Mouse (Mus musculus): ENCODE data around the gene Il2ra. TPM values are rescaled to one million over a fixed set of nuclear protein-coding genes. Genes with fewer than 3 reads are reported as not detected.

Il2ra gene
- polyA plus RNA-seq, 1 experiment from 2014 or later, result 0.04 TPM

GRCm38 (mm10) chr2:11625890-11626289, 16.7 kb upstream of the Il2ra start, which contains the start of gene Gm17490:
TSS of gene Gm17490 (minus strand) at chr2:11626264.
- no peak within 1 kb of the TSS for H3K4me3 ChIP-seq
- H3K9me3 ChIP-seq, result no peaks in the 10 kb centered on the region
- H3K4me1 ChIP-seq (replicated peaks), result no peaks in the 10 kb centered on the region
- no peaks in the 10 kb centered on the region for H3K27me3 ChIP-seq
- no peak within 1 kb of the TSS for H3K27ac ChIP-seq
- no peak within 1 kb of the TSS for H3K4me2 ChIP-seq
- H3K9ac ChIP-seq, result no peak within 1 kb of the TSS
- ATAC-seq (ENCODE audit: low FRiP score), result no peak
- 92% methylated on average over 5 of the region's 5 CpGs for WGBS
- H3K36me3 ChIP-seq, result no peaks in the 10 kb centered on the region

GRCm38 (mm10) chr2:11635035-11635434, 7.6 kb upstream of the Il2ra start:
- no peak for ATAC-seq (ENCODE audit: low FRiP score)
- Histone ChIP-seq H3K9ac (no peak overlapping the region), H3K27ac (no peak overlapping the region), H3K4me1 (replicated peaks) (no peaks in the 10 kb centered on the region), H3K27me3 (no peaks in the 10 kb centered on the region), H3K9me3 (no peaks in the 10 kb centered on the region), H3K36me3 (no peaks in the 10 kb centered on the region), H3K4me2 (no peak overlapping the region), H3K4me3 (no peak overlapping the region)
- 90% methylated on average over 6 of the region's 6 CpGs for WGBS

GRCm38 (mm10) chr2:11635471-11636137, 7.0 kb upstream of the Il2ra start:
- no peak overlapping the region for H3K9ac ChIP-seq
- H3K4me1 ChIP-seq (replicated peaks), result no peaks in the 10 kb centered on the region
- H3K27me3 ChIP-seq, result no peaks in the 10 kb centered on the region
- 96% methylated on average over 5 of the region's 5 CpGs for WGBS
- no peak for ATAC-seq (ENCODE audit: low FRiP score)
- no peaks in the 10 kb centered on the region for H3K36me3 ChIP-seq
- no peak overlapping the region for H3K4me3 ChIP-seq
- H3K9me3 ChIP-seq, result no peaks in the 10 kb centered on the region
- H3K27ac ChIP-seq, result no peak overlapping the region
- no peak overlapping the region for H3K4me2 ChIP-seq

- Histone ChIP-seq H3K36me3 (no peaks in the 10 kb centered on the region), H3K4me3 (no peak overlapping the region), H3K9me3 (no peaks in the 10 kb centered on the region), H3K4me1 (replicated peaks) (no peaks in the 10 kb centered on the region), H3K9ac (no peak overlapping the region), H3K4me2 (no peak overlapping the region), H3K27ac (no peak overlapping the region), H3K27me3 (no peaks in the 10 kb centered on the region)
- 80% methylated on average over 3 of the region's 3 CpGs for WGBS
- ATAC-seq (ENCODE audit: low FRiP score), result no peak
These were observed 6.5 kb upstream of the Il2ra start for GRCm38 (mm10) chr2:11636138-11636480.

GRCm38 (mm10) chr2:11637115-11637514, 5.5 kb upstream of the Il2ra start:
- Histone ChIP-seq H3K36me3 (no peaks in the 10 kb centered on the region), H3K27ac (no peak overlapping the region), H3K4me3 (no peak overlapping the region), H3K9ac (no peak overlapping the region), H3K4me2 (no peak overlapping the region), H3K27me3 (no peaks in the 10 kb centered on the region), H3K4me1 (replicated peaks) (no peaks in the 10 kb centered on the region), H3K9me3 (no peaks in the 10 kb centered on the region)
- ATAC-seq (ENCODE audit: low FRiP score), result no peak
- 80% methylated on average over 1 of the region's 1 CpGs for WGBS

- Histone ChIP-seq H3K4me3 (no peak overlapping the region), H3K9me3 (no peaks in the 10 kb centered on the region), H3K27me3 (no peaks in the 10 kb centered on the region), H3K4me1 (replicated peaks) (no peaks in the 10 kb centered on the region), H3K4me2 (no peak overlapping the region), H3K27ac (no peak overlapping the region), H3K9ac (no peak overlapping the region), H3K36me3 (no peaks in the 10 kb centered on the region)
- WGBS, result 88% methylated on average over 1 of the region's 1 CpGs
- no peak for ATAC-seq (ENCODE audit: low FRiP score)
These were observed 1.4 kb downstream of the Il2ra start for GRCm38 (mm10) chr2:11644057-11644456.

- Histone ChIP-seq H3K9me3 (no peaks in the 10 kb centered on the region), H3K4me2 (no peak overlapping the region), H3K27me3 (no peaks in the 10 kb centered on the region), H3K36me3 (no peaks in the 10 kb centered on the region), H3K9ac (no peak overlapping the region), H3K4me1 (replicated peaks) (no peaks in the 10 kb centered on the region), H3K4me3 (no peak overlapping the region), H3K27ac (no peak overlapping the region)
- no peak for ATAC-seq (ENCODE audit: low FRiP score)
- WGBS, result 91% methylated on average over 2 of the region's 2 CpGs
These were observed 2.7 kb downstream of the Il2ra start for GRCm38 (mm10) chr2:11645297-11645696.

- no peaks in the 10 kb centered on the region for H3K36me3 ChIP-seq
- no peak overlapping the region for H3K9ac ChIP-seq
- H3K4me3 ChIP-seq, result no peak overlapping the region
- H3K27ac ChIP-seq, result no peak overlapping the region
- H3K4me2 ChIP-seq, result no peak overlapping the region
- no peak for ATAC-seq (ENCODE audit: low FRiP score)
- H3K4me1 ChIP-seq (replicated peaks), result no peaks in the 10 kb centered on the region
- no peaks in the 10 kb centered on the region for H3K9me3 ChIP-seq
- H3K27me3 ChIP-seq, result no peaks in the 10 kb centered on the region
- WGBS, result 62% methylated on average over 3 of the region's 3 CpGs
These were observed 8.9 kb downstream of the Il2ra start for GRCm38 (mm10) chr2:11651476-11651875.

- H3K27me3 ChIP-seq, result no peaks in the 10 kb centered on the region
- ATAC-seq (ENCODE audit: low FRiP score), result no peak
- H3K9me3 ChIP-seq, result no peaks in the 10 kb centered on the region
- no peak overlapping the region for H3K4me3 ChIP-seq
- H3K4me2 ChIP-seq, result no peak overlapping the region
- no peak overlapping the region for H3K27ac ChIP-seq
- H3K4me1 ChIP-seq (replicated peaks), result no peaks in the 10 kb centered on the region
- no peak overlapping the region for H3K9ac ChIP-seq
- 84% methylated on average over 3 of the region's 3 CpGs for WGBS
- H3K36me3 ChIP-seq, result no peaks in the 10 kb centered on the region
These were observed 9.6 kb downstream of the Il2ra start for GRCm38 (mm10) chr2:11652196-11652595.

GRCm38 (mm10) chr2:11652780-11653179, 10.2 kb downstream of the Il2ra start:
- no peak for ATAC-seq (ENCODE audit: low FRiP score)
- H3K36me3 ChIP-seq, result no peaks in the 10 kb centered on the region
- no peak overlapping the region for H3K27ac ChIP-seq
- H3K4me1 ChIP-seq (replicated peaks), result no peaks in the 10 kb centered on the region
- H3K4me2 ChIP-seq, result no peak overlapping the region
- no peak overlapping the region for H3K4me3 ChIP-seq
- no peaks in the 10 kb centered on the region for H3K27me3 ChIP-seq
- no peak overlapping the region for H3K9ac ChIP-seq
- WGBS, result 87% methylated on average over 2 of the region's 2 CpGs
- H3K9me3 ChIP-seq, result no peaks in the 10 kb centered on the region

- no peaks in the 10 kb centered on the region for H3K36me3 ChIP-seq
- no peak overlapping the region for H3K9ac ChIP-seq
- H3K4me2 ChIP-seq, result no peak overlapping the region
- ATAC-seq (ENCODE audit: low FRiP score), result no peak
- H3K4me1 ChIP-seq (replicated peaks), result no peaks in the 10 kb centered on the region
- H3K27me3 ChIP-seq, result no peaks in the 10 kb centered on the region
- H3K4me3 ChIP-seq, result no peak overlapping the region
- no peak overlapping the region for H3K27ac ChIP-seq
- WGBS, result 59% methylated on average over 6 of the region's 6 CpGs
- no peaks in the 10 kb centered on the region for H3K9me3 ChIP-seq
These were observed 10.7 kb downstream of the Il2ra start for GRCm38 (mm10) chr2:11653330-11653729.

- Histone ChIP-seq H3K4me3 (no peak overlapping the region), H3K36me3 (no peaks in the 10 kb centered on the region), H3K4me2 (no peak overlapping the region), H3K9me3 (no peaks in the 10 kb centered on the region), H3K27me3 (no peaks in the 10 kb centered on the region), H3K9ac (no peak overlapping the region), H3K27ac (no peak overlapping the region), H3K4me1 (replicated peaks) (no peaks in the 10 kb centered on the region)
- WGBS, result 82% methylated on average over 5 of the region's 5 CpGs
- no peak for ATAC-seq (ENCODE audit: low FRiP score)
These were observed 11.2 kb downstream of the Il2ra start for GRCm38 (mm10) chr2:11653780-11654179.

GRCm38 (mm10) chr2:11654990-11655931, 12.7 kb downstream of the Il2ra start:
- Histone ChIP-seq H3K9me3 (no peaks in the 10 kb centered on the region), H3K4me1 (replicated peaks) (no peaks in the 10 kb centered on the region), H3K9ac (no peak overlapping the region), H3K36me3 (no peaks in the 10 kb centered on the region), H3K27me3 (no peaks in the 10 kb centered on the region), H3K4me2 (no peak overlapping the region), H3K27ac (no peak overlapping the region), H3K4me3 (no peak overlapping the region)
- no peak for ATAC-seq (ENCODE audit: low FRiP score)
- 83% methylated on average over 9 of the region's 9 CpGs for WGBS

Measured in hindbrain, embryonic 13.5 days (tissue).